Mouse (Mus musculus) T-cell, adult 2 months (primary cell): ENCODE results near the gene Olfr1257.
"Not testable (repeated sequence)": the region's sequence is repeated elsewhere in the genome, so short reads cannot be mapped to it uniquely, and the experiment has no call there.

ENCODE experiments used
- DNase-seq: peaks from one replicate; pipeline ENCODE4 v3.0.0; 2022; ENCODE audit warnings: low spot score

The Olfr1257 gene

DNA sequence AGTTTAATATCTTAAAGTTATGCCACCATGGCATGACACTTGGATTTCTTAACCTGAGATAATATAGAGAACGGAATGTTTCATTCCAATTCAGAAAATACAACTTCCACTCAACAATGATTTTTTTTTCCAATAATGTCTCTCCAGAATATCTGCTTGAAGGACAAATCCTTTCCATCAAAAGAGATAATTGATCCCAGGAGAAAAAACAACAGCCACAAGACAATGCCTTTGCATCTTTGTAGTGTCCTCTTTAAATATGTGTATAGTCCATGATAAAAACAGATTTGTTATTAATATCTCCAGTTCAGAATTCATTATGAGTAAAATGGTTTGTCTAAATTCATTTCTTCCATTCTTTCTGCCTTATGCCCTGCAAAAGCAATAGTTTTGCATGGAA, at the start of gene Olfr1257:
TSS of gene Olfr1257 (plus strand) at position 301 of the 400 bp plus-strand sequence.
- DNase-seq, result no peak

DNA sequence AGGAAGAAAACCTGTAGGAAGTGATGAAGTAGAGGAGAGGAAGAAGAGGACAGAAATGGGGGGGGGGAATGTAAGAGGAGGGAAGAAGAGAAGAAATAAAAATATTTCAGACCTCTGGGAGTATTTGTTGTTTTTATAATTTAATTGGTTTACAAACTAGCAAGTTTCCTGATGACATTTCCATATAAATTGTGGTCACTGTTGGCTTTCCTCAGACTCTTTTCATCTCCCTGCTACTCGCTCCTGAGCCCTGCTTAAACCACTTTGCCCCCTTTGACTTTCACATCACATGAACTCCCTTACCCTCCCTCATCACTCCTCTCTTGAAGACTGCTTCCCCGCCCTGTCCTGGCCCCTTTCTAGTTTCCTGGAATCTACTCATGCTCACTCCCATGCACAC, 36.8 kb upstream of the Olfr1257 start, which contains the start of gene Olfr1256:
TSS of gene Olfr1256 (minus strand) at position 101 of the 400 bp plus-strand sequence.
- no peak for DNase-seq

DNA sequence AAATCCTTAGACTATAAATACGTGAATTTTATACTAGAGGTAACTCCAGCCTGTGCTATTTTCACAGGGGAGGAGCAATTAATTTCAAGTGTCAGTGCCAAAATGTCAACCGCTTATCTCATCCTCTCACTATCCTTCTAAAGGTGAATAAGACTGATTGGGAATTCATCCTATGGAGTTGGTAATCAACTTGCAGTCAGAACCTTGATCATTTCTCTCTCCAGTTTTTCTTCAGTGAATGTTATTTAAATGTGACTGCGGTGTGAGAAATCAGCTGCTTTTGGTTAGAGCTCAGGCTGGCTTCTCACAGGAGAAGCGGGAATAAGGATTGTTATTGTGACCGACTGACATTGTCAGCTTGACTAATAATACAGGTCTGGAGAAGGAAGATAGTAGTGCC, 30.1 kb upstream of the Olfr1257 start, which contains the start of gene Olfr48:
TSS of gene Olfr48 (minus strand) at position 101 of the 400 bp plus-strand sequence.
- no peak for DNase-seq

DNA sequence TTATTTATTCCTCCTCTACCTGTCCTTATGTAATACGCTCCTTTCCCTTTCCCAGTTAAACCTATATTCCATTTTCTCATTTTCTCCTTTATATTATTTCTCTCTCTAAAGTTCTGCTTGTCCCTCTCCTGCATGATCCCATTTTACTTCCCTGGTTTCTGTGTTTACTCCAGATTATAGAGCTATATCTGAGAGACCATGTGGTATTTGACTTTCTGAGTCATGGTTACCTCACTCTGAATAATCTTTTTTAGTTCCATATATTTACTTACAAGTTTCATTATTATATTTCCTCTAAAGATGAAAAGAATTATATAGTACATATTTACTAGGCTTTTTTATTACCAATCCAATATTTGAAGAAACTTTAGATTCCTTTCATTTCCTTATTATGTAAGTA, 29.0 kb upstream of the Olfr1257 start:
- no peak for DNase-seq

DNA sequence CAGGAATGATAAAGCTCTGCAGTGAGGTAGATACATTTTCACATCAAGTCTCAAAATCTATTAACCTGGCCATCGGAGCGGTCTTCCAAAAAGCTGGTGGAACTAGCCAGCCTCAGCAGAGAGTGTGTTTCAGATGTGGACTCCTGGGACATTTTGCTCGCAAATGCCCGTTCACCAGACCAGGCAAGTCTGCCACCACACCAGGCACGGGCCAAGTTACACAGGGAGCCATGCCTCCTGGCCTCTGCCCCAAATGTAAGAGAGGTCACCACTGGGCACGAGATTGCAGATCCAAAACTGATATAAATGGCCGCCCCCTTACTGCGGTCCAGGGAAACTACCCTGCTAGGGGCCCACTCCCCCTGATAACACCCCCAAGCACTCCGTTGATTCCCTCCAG, 34.4 kb downstream of the Olfr1257 start:
- DNase-seq, result not testable (repeated sequence)

DNA sequence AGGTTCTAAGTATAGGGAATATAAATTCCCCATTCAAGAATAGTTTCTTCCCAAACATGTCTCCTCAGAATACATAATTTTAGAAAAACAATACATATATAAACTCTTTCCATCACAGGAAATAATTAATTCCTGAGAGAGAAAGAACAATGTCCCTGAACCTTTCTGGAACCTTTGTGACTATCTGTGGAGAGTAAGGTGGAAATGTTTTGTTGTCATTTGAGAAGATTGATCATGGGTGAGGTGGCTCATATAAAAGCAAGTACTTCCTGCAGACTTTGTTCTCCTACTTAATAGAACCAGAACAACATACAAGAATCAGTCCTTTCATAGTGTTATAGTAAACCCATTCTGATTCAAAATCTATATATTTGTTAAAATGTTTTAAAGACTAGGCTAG, 48.8 kb downstream of the Olfr1257 start, which contains the start of gene Olfr1258:
TSS of gene Olfr1258 (plus strand) at position 301 of the 400 bp plus-strand sequence.
- no peak for DNase-seq
